Mouse (Mus musculus) testis, adult 2 months (tissue): ENCODE measurements around the gene Sf3b1.

Source experiments
- CTCF ChIP-seq: fragments of 200-500 bp; IDR thresholded peaks from 2 replicates; pipeline ENCODE4 v1.5.1; 2012; ENCODE audit warnings: low read depth, mild to moderate bottlenecking, inconsistent platforms, low read length, moderate library complexity; ENCODE audit not compliant: control insufficient read depth, insufficient read depth, insufficient replicate concordance
- POLR2A ChIP-seq: fragments of 200-500 bp; IDR thresholded peaks from 2 replicates; pipeline ENCODE4 v1.6.1; 2012; ENCODE audit warnings: low read depth, mild to moderate bottlenecking, inconsistent platforms, low read length, moderate library complexity; ENCODE audit not compliant: control insufficient read depth

DNA sequence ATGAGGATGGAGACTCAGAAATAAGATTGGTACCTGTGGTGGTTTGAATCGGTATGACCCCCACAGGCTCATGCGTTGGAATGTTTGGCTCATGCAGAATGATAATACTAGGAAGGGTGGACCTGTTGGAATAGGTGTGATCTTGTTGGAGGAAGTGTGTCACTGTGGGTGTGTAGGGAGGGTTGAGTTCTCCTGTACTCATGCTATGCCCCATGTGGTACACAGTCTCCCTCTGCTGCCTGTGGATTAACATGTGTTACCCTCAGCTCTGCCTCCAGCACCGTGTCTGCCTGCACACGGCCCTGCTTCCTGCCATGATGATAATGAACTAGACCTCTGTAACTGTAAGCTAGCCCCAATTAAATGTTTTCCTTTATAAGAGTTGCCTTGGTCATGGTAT lies 72.4 kb downstream of the Sf3b1 start:
- TF ChIP-seq POLR2A (no peak), CTCF (no peak)
